Mouse (Mus musculus) right cerebral cortex, postnatal 10 days (tissue): Measurements from ENCODE around the gene Ethe1.
A peak's percentile ranks its signal among the peaks of the same experiment; 100 is the strongest.
"Not testable (repeated sequence)": the region's sequence is repeated elsewhere in the genome, so short reads cannot be mapped to it uniquely, and the experiment has no call there.

Source experiments
- DNase-seq, 2 experiments: peaks; one replicate each; pipeline ENCODE4 v3.0.0; 2021; ENCODE audit warnings: low spot score in 2 of 2

Ethe1 gene

DNA sequence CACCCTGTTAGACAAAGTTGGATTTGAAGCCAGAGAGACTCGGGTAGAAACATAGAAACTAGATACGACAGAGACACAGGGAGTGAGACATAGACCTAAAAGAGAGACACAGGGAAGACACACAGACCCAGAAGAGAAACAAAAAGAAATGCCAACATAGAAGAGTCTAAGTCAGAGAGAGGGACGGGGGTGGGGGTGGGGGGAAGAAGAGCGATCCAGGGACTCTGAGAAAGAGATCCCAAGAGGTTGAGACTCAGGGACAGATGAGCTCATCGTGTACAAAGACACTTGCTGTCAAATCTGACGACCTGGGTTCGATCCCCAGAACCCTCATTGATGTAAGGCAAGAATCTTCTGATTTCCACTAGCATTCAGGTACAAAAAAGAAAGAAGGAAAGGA lies 24.4 kb downstream of the Ethe1 start:
- no peak for DNase-seq

- no peak for DNase-seq
These were observed 25.1 kb downstream of the Ethe1 start for GRCm38 (mm10) chr7:24612308-24612910.

- DNase-seq = no peak
These were observed 27.5 kb downstream of the Ethe1 start for GRCm38 (mm10) chr7:24614816-24615215.

DNA sequence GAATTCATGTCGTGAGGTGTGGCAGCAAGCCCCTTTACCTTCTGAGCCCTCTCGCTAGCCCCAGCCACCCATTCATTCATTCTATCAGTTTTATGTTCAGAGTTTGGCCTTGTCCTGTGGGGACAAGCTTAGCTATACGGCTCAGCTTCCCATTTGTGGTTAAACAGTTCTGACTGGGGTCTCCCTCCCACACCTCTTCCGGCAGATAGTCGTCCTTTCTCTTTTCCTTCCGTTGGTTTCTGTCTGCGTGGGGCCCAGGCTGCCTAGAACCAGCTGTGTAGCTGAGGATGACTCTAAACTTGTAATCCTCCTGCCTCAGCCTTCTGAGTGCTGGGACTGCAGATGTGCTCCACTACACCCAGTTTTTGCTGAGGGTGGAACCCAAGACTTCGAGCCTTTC lies 30.4 kb downstream of the Ethe1 start:
- DNase-seq = no peak

DNA sequence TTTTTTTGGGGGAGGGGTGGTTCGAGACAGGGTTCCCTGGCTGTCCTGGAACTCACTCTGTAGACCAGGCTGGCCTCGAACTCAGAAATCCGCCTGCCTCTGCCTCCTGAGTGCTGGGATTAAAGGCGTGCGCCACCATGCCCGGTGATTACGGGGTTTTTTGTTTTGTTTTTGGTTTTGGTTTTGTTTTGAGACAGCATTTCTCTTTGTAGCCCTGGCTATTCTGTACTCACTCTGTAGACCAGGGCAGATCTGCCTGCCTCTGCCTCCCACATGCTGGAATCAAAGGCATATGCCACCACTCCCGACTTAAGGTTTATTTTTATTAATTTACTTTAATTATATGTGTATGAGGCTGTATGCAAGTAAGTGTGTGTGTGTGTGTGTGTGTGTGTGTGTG lies 31.0 kb downstream of the Ethe1 start:
- DNase-seq = not testable (repeated sequence)

DNA sequence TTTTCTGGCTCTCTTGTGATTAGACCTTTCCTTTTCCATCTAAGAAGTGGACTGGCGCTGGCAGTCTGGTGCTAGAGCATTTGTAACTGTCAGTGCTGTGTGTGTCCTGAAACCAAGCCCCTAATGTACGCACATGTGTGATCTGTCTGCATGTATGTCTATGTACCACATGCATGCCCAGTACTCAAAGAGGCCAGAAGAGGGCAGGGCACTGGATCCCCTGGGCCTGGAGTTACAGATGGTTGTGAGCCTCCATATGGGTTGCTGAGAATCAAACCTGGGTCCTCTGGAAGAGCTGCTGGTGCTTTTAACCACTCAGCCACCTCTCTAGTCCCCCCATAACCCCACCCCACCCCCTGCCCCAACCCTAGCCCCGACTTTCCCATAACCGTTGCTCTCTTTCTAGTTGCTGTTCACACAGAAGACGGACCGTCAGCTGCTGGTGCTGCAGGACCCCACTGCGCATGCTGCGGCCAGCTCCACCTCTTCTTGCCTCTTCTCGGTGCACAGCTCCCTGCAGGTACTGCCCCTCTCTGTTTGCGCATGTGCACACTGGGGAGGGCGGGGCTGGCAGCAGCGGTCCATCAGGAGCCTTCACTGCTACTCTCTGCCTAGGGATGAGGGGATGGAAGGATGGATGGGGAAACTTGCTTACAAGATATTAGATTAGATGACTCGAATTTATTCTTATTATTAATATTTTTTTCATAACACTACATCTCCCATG lies 32.5 kb downstream of the Ethe1 start:
- DNase-seq = no peak

GRCm38 (mm10) chr7:24621193-24621592 lies 33.9 kb downstream of the Ethe1 start:
- DNase-seq = no peak

GRCm38 (mm10) chr7:24622967-24623366 lies 35.6 kb downstream of the Ethe1 start:
- DNase-seq = no peak

- peak; percentile 65 to 66 for DNase-seq
These were observed 41.6 kb downstream of the Ethe1 start for GRCm38 (mm10) chr7:24628685-24629610.

DNA sequence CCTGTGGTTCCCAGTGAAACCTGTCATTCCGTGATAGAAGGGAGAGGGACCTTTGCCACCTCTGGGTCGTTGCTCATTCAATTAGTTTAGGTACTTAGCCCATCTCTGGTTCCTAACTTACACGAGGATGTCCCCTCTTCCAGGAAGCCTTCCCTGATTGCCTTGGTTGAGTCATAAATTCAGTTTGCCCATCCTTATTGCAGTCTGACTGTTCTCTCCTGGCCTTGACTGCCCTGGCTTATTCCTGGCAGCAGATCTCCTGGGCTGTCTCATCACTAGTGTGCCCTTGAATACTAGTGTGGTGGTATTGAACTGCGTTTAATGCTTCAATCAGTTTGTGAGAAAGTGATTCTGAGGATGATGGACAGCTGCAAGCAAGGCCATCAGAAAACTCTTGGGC lies 42.3 kb downstream of the Ethe1 start:
- DNase-seq = no peak

- DNase-seq = no peak
These were observed 43.0 kb downstream of the Ethe1 start for GRCm38 (mm10) chr7:24630116-24630880.

GRCm38 (mm10) chr7:24636264-24636663 lies 48.9 kb downstream of the Ethe1 start, which contains the start of gene Lypd3:
Lypd3 (plus strand) TSS chr7:24636550.
- DNase-seq = no peak

DNA sequence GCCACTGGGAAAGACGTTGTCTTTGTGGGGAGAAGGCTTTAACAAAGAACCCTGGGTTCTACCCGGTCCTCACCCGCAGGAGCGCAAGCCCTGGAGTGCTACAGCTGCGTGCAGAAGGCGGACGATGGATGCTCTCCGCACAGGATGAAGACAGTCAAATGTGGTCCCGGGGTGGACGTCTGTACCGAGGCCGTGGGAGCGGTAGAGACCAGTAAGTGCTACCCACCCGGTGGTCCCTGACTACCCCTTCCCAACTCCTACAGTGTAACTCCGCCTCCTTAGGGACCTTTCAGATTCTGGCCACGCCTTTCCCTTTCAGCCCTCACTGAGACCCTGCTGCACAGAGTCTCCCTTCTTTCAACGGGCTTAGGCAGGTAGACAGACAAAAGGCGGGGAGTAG lies 49.7 kb downstream of the Ethe1 start:
- no peak for DNase-seq

DNA sequence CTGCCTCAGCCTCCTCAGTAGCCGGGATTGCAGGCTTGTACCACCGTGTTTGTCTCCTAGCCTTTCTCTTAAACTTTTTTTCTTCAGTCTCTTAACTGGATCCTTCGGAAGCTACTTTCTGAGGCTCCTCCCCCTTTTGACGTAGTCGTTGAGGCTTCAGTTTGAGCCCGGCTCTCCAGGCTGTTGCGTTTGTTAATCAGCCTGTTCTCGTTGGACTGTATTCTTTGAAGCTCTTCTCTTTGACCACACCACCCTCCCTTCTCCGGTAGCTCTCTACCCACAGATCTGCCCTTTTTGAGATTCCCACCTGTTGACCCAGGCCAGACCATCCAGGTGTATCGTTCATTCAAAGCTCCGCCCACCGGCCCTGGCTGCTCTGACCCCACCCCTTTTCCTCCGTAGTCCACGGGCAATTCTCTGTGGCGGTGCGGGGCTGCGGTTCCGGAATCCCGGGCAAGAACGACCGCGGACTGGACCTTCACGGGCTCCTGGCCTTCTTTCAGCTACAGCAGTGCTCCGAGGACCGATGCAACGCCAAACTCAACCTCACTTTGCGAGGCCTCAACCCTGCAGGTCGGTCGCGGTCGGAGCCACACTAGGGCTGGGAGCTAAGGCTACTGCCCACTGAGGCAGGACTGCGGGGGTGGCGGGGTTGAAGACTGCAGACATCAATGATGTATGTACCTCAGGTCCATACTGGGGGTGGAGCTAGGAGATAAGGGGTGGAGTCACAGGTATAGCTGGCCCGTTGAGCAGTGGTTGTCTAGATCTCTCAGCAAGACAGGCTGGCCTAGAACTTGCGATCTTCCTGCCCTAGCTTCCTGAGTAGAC lies 50.9 kb downstream of the Ethe1 start:
- no peak for DNase-seq

GRCm38 (mm10) chr7:24640450-24640849 lies 53.1 kb downstream of the Ethe1 start:
- DNase-seq = no peak

DNA sequence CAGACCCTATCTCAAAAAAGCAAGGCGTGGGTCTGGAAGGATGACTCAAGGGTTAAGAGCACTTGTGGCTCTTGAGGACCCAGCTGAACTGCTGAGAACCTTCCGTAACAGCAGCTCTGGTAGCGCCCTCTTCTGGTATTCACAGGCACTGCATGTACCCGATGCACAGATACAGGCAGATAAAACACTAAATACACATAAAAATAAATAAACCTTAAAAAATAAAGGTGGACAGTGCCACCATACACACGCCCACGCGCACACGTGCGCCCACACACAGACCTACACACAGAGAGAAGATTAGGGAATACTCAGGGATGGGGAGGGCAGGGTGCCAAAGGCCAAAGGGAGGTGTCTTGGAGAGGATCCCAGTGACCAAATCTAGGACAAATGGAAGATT lies 55.1 kb downstream of the Ethe1 start:
- DNase-seq = peak; percentile 38 to 45

GRCm38 (mm10) chr7:24644492-24644891 lies 57.1 kb downstream of the Ethe1 start:
- DNase-seq = no peak

- DNase-seq = no peak
These were observed 57.7 kb downstream of the Ethe1 start for GRCm38 (mm10) chr7:24644996-24645395.

DNA sequence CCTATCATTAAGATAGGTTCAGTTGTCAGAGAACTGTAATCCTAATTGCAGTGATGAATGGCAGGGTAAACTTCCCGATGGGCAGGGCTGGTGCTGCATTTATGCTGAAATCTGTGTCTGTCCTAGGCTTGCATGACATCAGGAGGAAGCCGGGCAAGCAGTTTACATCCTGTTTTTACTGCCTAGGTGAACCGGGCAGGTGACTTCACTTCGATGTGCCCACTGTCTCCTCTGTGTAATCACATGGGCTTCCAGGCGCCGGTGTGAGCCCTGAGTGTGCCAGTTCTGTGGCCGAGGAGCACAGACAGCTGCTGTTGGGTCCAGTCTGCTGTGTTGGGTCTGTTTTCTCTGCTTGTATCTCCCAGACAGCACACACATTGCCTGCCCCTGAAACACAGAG lies 59.1 kb downstream of the Ethe1 start:
- no peak for DNase-seq

DNA sequence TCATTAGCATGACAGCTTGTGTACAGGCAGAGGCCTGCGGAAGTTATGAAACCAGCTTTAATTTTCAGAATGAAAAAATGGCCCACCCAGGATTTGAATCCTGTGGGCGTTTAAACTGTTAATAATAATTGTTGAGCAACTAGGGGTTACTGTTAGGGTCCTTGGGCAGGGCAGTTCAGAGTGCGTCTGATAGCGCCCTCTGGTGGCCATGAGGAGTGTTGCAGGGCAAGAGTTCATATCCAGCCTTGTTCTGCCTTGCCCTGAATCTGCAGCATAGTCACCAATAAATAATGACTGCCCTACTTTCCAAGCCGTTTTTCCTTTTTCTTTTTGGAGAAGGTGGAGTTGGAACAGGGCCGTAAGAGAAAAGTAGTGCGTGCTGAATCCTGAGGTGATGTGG lies 66.3 kb downstream of the Ethe1 start:
- DNase-seq = peak in 1 of 2 experiments; percentile 42
